Mouse (Mus musculus) kidney, postnatal 14 days (tissue): Measurements from ENCODE around the gene E130208F15Rik.

Source experiments
- DNase-seq: peaks from one replicate; pipeline ENCODE4 v3.0.0; 2022; ENCODE audit warnings: mixed read lengths

E130208F15Rik gene

DNA sequence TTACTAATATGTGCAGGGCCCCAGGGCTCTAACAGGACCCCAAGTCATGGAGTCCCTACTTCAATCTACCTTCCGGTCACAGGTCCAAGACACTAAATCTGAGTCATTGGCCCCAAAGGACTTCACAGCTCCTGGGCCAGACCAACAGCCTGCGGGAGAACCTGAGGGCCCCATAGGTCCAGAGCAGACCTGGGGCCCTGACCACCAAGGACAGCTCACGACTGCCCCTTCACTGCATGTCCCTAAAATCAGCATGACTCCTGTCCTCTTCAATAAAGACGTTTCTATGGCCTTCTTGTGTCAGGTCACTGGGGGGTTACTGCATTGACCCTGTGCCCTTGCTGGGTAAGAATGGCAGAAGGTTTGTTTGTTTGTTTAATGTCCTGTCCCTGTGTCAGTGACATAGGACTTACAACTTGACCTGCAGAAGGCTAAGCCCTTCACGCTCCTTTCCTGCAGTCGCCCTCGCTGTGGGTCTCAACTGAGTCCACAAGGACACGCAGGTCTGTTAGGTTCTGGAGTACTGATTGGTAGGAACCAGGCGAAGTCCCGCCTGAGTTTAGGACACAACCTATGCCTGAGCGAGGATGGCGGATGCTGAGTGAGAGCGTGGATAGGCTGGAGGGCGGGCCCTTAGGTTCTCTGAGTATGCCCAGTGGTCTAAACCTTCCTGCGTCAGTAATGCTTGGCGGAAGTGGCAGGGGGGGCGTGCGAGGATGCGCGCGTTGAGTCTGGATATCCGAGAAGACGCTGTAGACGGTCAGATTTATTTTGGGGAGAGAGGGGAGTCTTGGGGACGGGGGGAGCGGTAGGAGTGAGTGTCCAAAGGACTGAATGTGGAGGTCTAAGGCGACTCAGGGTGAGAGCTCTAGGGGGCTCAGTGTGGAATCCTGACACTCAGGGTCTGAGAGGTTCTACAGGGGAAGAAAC, 13.2 kb upstream of the E130208F15Rik start, which contains the start of gene Alkbh6:
Gene Alkbh6 (plus strand): TSS at position 642 of the 930 bp plus-strand sequence.
- DNase-seq: peak; percentile 97

DNA sequence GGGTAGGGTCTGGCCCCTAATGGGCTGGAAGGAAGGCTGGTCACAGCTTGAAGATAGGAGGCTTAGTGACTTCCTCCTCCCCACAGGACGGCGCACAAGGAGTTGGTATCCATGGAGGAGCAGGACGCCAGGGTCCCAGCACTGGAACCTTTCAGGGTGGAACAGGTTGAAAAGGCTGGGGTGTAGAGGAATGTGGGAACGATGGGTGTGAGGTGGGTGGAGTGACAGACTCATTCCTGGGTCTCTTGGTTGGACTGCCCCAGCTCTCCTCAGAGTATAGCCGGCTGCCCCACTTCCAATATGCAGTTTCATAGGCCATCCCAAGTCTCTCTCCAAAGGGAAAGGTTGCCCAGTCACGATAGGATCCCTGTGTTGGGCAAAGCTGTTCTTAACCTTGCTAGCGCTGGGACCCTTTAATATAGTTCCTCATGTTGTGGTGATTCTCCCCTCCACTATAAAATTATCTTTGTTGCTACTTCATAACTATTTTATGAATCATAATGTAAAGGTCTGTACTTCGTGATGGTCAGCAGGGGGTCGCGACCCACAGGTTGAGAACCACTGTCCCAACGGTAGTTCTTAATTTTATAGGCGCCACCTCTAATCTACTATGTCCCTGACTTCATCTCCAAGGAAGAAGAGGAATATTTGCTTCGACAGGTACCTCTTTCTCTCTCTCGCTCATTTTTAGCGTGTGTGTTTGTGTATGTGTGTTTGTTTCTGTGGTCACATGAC, 12.0 kb upstream of the E130208F15Rik start:
- DNase-seq: no peak

DNA sequence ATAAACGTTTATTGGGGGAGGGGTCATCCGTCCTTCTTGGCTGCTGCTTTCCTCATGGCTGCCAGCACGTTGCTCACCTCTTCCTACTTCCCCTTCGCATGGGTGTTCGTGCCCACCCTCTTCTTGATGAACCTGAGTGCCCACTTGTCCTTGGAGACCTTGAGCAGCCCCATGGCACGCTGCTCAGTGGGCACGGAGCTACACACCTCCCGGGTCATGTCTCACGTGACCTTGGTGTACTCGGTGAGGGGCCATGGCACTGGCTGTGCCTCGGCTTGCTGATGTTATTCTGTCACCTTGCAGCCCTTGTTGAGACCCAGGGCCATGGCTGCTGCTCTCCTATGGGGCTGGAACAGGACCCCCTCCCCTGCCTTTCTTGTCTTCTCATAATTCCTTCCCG, 11.4 kb upstream of the E130208F15Rik start:
- no peak for DNase-seq

DNA sequence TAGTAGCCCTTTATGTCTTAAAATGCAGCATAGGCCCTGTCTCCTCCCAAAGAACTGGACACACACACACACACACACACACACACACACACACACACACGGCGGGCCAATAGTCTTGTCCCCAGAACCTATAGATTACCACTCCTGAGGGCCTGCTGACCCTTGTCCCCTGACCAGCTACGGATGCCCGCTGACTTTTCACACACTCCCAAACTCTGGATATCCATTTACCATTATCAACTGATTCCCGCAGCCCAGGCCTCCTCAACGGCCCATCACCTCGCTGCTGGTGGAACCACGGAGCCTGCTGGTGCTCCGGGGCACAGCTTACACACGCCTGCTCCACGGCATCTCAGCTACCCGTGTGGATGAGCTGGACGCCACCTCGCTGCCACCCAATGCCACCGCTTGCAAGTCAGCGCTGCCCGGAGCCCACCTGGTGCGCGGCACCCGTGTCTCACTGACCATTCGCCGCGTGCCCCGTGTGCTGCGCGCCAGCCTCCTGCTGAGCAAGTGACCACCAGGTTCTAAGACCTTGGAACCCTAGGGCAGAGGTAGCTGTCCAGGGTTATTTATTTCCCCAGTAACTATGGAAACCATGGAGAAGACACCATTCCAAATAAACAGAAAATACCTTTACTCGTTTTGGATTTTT, 7.7 kb upstream of the E130208F15Rik start:
- DNase-seq: peak; percentile 77

DNA sequence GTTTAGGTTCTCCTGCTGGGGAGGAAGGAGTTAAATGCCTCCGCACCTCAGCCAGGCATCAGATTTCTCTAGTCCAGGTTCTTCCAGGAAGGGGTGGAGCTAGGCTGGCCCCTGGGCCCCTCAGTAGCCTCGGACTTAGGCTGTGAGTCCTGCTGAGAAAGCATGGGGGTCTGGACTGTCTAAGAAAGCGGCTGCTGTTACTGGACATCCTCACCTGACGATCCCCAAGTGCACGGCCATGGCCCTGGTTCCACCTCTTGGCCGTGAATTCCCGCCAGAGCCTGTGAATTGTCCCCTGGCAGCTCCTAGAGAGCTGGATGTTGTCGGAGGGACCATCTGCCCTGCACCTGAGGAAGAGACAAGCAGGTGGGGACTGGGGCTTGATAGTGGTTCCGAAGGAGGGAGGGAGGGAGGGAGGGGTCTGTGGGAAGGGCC, 6.8 kb upstream of the E130208F15Rik start, which contains the start of gene Syne4:
Gene Syne4 (plus strand): TSS at position 87 of the 435 bp plus-strand sequence.
- DNase-seq: peak; percentile 56

DNA sequence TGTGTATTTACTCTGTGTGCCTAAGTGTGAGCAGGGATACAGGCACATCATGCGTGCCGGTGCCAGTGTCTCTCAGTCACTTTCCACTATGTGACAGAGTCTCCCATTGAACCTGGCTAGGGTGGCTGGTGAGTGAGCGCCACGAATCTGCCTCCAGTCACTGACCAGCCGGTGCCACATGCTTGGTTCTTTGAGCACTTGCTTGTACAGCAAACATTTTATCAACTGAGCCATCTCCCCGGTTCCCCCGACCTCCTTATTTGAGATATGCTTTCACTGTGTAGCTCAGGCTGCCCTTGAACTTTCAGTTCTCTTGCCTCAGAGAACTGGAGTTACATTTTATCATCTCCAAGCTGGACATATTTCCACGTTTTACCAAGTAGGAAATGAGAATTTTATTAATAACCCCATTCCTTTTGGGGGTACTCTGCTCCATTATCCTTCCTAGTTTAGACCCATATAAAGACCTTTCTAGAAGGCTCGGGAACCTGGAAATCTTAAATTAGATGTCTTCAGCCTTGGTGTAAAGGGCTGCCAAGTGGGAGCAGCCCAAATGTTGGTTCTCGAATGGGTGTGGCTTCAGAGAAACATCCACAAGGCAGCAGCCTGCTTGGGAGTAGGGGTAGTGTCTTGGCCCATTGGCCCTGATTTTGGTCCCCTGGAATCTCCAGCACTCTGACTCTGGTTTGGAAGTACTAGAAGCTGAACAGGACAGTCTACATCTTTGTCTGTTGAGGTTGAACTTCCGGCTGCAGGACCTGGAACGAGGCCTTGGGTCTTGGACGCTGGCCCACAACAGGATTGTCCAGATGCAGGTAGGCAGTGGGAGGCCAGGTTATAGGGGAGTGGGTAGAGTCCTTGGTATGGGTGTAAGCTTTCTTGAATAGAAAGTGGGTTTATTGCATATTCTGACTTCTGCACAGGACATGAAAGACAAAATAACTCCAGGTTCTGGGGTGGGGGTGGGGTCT, 5.7 kb upstream of the E130208F15Rik start:
- DNase-seq: no peak

DNA sequence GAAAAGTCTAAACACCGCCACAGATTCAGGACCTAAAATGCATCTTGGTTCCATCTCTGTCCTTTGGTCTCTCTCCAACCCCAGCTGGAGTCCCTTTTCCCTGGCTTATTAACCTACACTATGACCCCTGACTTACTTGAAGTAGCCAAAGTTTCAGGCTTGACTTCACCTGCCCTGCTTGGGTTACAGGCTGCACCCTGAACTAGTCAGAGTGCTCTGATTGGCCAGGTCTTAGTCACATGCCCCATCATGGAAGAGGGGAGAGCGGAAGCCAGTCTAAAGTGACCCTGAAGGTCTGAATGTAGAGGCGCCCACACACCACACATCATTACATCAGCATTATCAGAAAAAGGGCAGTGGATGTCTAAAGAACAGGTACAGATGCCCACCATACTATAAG, 3.4 kb upstream of the E130208F15Rik start:
- DNase-seq: no peak

DNA sequence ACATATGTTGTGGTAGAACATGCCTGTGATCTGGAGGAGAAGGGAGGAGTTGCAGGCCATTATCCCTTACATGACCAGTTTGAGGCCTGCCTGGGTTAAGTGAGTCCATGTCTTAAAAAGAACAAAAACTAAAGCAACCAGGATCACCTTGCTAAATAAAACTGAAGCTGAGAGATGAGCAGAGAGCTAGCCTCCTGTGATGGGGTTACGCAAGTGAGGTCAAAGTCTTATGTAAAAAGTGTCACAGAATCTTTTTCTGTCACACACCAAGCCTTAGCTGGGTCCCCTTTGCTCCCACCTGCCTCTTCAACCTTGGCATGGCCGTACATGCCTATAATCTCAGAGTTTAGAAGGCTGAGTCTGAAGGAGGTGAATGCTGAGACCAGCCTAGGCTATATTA, 594 bp upstream of the E130208F15Rik start:
- no peak for DNase-seq

DNA sequence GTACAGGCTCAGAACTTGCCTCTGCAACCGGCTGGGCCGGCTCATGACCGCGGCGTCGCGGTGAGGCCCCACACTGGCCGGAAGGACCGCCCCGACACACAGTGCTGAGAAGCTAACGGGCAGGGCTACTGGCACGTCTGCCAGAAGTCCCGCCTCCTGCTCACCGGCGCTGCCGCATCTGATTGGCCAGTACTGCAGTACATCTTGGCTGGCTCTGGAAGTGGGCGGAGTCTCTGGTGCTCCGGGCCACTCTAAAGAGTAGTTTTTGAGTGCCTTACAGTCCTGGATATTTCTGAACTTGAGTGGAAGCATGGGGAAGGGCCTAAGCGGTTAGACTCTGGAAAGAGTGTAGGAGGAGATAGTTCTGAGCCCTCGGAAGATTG, 736 bp downstream of the E130208F15Rik start:
- peak; percentile 99 for DNase-seq

DNA sequence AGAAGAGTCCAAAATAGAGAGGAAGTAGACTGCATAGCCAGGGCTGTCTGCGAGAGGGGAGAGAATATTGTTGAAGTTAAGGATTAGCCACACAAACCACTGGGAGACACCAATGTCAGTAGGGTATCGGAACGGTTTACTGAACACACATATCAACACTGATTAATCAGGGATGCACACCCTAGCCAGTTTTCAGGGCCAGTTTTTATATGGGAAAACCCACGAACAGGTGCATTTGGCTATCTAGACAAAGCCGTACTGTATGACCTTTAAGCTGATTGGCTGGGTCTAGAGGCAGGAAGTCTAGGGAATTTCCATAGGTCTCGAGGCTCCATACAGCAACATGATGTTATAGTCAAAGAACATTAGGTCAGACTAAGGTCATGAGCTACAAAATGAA, 1.3 kb downstream of the E130208F15Rik start:
- DNase-seq: no peak

DNA sequence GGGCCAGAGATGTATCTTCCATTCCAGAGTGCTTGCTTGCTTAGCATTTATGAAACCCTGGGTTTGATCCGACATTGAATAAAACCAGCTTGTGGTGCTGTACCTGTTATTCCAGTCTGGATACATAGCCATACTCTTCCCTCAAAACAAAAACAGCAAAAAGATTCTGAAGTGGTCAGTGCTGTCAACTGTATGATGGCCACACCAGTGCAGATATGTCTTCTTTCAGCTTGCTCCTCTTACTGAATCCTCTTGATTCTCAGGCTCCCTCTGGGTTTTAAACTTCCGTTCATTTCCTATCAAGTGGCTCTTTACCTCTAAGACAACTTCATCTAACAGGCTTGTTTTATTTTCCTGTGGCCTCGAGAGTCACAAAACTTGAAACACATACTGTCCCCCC, 2.3 kb downstream of the E130208F15Rik start, which contains the start of gene Sdhaf1:
Gene Sdhaf1 (minus strand): TSS at position 101 of the 400 bp plus-strand sequence.
- no peak for DNase-seq

DNA sequence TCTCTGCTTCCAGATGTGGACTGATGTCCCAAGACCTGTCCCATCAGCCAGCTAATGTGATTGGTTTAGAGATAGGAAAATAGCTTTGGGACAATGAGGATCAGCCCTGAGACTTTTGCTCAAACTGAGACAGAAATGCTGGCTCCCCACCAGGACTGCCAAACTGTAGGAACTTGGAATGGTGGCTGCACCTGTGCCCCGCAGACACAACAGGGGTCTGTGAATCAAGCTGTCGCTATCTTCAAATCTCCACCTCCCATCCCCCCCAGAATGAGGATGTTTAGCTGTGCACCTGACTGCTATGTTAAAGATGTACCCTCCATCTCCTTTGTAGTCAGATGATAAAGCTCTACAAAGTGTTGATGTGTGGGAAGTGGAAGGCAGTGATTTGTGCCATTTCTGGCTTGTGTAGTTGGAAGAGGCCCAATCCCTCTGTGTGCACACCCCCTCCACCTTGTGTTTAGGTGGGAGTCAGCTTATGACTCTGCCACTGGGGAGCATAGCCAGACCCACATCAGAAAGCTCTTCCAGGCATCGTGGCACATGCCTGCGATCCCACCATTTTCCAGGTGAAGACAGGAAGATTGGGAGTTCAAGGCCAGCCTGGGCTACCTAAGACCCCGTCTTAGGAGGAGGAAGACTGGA, 2.9 kb downstream of the E130208F15Rik start:
- DNase-seq: no peak

DNA sequence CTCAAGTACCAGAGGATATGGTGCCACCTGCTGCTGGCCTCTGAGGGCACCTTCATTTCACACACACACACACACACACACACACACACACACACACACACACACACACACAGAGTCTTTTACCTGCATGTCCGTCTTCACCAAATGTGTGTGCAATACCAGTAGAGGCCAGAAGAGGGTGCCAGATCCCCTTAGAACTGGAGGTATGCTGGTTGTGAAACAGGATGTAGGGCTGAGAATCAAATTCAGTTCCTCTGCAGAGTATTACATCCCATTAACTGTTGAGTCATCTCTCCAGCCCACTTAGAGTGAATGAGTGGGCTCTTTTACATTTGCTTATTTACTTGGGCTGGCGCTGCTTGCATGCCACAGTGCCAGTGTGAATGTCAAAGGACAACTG, 3.8 kb downstream of the E130208F15Rik start:
- DNase-seq: no peak

DNA sequence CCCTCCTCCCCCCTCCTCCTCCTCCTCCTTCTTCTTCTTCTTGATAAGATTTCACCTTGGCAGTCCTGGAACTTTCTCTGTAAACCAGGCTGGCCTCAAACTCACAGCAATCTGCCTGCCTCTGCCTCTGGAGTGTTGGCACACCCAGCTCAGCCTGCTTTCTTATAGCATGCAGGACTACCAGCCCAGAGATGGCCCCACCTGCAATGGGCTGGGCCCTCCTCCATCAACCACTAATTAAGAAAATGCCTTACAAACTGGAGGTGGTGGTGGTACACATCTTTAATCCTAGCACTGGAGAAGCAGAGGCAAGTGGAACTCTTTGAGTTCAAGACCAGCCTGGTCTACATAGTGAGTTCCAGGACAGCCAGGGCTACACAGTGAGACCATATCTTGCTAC, 4.9 kb downstream of the E130208F15Rik start:
- no peak for DNase-seq

DNA sequence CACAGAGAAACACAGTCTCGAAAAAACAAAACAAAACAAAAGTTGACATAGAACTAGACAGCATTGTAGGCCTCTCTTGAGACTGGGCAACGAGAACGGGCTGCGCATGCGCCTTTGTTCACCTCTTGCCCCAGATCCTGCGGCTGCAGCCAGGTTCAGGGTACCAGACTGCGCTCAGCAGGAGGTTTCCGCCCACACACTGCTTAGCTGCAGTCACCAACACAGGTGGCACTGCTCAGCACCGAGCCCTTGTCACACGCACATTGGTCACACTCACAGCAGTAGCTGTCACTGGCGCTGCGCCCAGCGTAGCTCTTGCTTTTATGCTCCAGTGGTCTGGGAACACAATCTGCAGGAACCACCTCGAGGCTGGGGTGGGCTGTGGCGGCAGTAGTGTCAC, 5.6 kb downstream of the E130208F15Rik start:
- DNase-seq: peak; percentile 73

DNA sequence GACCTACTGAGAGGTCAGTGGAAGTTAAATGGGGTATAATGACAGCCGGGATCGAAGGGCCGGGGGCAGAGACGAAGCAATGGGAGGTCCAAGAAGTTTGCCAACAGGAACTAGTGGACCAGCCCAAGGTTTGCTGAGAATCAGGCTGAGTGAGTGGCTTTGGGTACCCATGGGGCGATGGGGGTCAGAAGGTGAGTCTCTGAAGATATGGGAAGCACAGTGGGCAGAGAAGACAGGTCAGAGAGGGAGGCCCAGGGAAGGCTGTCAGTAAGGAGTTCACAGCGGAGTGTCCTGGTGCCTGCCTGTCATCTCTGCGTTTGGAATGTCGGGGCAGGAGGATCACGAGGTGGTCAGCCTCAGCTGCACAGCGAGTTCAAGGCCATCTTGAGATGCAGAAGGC, 6.8 kb downstream of the E130208F15Rik start:
- DNase-seq: no peak

DNA sequence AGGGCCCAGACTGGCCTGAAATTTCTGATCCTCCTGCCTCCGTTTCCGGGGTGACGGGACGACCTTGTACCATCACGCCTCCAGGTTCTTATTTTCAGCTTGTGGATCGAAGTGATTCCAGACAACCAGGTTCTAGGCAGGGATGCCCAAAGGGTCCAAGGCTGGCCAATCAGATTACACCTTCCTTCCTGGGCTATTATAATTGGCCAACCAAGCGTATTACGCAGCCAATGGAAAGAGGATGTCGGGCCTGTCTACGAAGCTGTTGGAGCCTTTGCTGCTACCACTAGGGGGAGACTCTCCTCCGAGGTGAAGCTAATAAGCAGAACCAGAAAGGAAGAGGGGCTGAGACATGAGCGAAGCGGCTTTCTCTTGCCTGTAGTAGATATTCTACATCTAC, 10.3 kb downstream of the E130208F15Rik start:
- DNase-seq: peak; percentile 83

DNA sequence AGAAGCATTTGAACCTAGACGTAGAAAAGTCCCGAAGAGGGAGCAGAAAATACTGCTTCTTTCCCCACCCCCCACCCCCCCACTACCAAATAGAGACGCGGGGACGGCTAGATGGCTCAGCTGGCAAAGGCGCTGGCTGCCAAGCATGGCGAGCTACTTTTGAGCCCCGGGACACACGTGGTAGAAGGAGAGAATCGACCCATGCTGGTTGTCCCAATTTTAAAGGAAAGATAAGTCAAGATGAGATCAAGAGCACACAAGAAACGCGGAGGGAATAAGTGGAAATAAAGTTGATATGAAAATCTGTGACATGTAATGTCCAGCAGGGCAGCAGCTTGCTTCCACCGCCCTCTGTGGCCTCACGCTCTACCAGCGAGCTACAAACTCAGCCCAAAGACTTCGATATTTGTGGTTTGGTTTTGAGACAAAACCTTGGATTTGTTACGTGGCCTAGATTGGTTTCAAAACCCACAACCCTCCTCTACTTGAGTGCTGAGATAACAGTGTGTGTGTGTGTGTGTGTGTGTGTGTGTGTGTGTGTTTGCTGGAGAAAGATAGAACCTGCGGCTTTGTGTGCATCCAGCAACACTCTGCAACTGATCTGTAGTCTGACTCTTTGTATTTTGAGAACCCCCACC, 11.2 kb downstream of the E130208F15Rik start:
- DNase-seq: no peak

DNA sequence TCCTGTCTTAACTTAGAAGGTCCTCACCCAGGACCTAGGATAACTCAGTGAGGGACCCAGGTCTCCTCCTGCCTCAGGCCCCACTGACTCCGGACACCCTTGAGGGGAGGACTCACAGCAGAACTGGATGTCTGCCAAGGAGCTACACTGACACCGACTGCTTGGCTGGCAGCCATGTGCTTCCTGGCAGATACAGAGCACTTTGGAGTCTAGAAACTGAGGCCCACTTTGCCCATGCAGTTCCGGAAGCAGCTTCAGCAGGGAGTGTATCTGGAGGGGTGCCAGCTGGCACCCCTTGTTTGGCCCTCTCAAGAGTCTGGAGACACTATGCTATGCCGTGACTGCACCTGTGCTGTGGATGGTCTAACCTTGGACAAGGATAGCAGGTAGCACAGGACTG, 11.9 kb downstream of the E130208F15Rik start:
- DNase-seq: peak; percentile 93

DNA sequence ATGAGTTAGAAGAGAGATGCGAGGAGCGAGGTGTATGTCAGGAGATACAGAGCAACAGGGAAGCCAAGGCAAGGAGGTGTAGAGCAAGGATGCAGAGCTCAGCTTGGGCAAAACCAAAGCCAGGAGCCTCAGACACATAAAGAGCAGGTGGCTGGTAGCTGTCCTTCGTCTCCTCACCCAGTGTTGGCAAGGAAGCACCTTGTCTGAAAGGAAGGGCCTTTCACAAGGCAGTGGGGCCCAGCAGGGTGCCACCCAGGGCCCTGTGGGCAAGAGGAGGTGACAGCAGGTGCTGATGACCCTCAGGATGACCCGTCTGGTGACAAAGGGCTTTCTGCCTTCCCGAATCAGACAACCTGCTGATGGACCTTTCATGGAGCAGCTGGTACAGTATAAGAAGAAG, 13.0 kb downstream of the E130208F15Rik start:
- DNase-seq: no peak

DNA sequence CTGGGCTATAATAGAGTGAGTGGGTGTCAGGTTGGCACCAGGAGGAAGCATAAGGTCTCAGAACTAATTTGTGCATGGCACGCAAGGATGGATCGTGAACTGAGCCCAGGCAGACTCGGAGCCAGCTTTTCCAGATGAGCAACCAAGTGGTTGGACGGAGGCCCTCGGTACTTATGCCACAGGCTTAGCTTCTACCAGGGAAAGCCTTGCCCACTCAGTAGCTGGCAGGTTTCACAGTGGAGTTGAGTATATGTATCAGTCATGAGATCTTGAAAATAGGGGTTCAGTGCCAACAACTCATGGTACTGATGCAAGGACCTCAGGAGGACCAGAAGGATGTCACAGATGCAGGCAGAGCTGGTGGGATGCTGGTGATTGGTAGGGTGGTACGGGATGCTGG, 14.1 kb downstream of the E130208F15Rik start:
- no peak for DNase-seq
